Mouse (Mus musculus): Measurements from ENCODE around the gene Lap3. TPM values are rescaled to one million over a fixed set of nuclear protein-coding genes. Genes with fewer than 3 reads are reported as not detected.
A peak's percentile ranks its signal among the peaks of the same experiment; 100 is the strongest.

Lap3 gene
- total RNA-seq, 2 experiments from 2014 or later: 57.5 to 61.9 TPM

- no peak for ATAC-seq (replicated peaks; ENCODE audit: poor library complexity)
These were observed 2.3 kb downstream of the Lap3 start for GRCm38 (mm10) chr5:45495429-45495975.

- no peak for ATAC-seq (replicated peaks; ENCODE audit: poor library complexity)
These were observed 2.9 kb downstream of the Lap3 start for GRCm38 (mm10) chr5:45496042-45496441.

DNA sequence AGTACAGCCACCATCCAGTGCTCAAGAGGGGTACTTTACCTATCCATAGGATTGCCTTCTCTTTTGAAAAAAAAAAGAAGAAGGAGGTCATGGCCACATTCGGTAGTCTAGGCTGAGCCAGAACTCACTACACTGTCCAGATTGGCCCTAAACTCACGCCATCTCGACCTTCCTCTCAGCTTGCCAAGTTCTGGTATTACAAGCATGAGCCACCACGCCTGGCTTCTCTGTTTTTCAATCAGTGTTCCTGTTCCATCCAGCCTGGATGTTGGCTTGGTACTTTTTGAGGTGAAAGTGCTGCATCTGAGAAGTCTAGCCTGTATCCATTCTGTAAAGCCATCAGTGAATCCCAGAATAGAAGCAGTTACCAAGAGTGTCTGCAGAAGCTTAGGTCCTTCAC lies 3.3 kb downstream of the Lap3 start:
- no peak for ATAC-seq (replicated peaks; ENCODE audit: poor library complexity)

DNA sequence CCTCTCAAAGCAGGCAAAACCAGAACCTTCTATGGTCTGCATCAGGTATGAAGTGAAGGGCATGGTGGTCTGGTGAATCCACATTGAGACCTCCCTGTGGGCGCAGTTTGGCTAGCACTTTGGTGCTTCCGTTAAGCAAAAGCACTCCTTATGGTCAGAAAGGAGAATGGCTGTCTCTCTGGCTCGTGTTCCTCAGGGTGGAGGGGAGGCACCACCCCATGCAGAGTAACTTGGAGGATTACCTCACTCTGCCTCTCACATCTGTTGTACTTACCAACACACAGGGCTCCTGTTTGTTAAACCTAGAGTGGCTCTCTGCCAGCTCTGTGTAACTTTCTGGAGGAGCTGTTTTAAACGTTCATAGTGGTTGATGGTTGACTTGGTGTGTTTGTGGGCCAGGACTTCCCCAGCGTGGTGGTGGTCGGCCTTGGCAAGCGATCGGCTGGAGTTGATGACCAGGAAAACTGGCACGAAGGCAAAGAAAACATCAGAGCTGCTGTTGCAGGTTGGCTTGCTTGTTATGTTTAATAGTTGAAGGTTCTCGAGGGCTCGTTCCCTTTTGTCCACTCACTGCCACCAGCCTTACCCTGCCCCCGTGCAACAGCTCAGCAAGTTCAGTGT lies 3.9 kb downstream of the Lap3 start:
- no peak for ATAC-seq (replicated peaks; ENCODE audit: poor library complexity)

DNA sequence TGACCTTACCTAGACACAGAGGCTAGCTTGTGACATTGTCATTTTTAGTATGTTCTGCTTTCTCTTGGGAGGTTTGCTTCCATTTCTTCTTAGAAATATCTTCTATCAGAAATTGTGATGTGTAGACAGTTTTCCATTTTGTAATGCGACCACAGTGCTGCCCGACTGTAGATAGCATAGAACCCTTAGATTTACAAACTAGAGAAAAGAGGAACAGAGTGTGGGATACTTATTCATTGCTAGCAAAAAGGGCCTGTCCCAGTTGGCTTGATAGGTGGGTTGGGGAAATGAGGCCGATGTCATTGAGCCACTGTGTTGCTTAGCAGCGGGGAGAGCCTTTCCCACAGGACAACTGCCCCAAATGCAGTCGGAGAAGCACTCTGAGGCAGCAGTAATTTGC lies 4.4 kb downstream of the Lap3 start:
- ATAC-seq (replicated peaks; ENCODE audit: poor library complexity): no peak

GRCm38 (mm10) chr5:45510071-45510470 lies 16.9 kb downstream of the Lap3 start:
- ATAC-seq (replicated peaks; ENCODE audit: poor library complexity): no peak

- ATAC-seq (replicated peaks; ENCODE audit: poor library complexity): no peak
These were observed 19.7 kb downstream of the Lap3 start for GRCm38 (mm10) chr5:45512908-45513307.

- no peak for ATAC-seq (replicated peaks; ENCODE audit: poor library complexity)
These were observed 20.3 kb downstream of the Lap3 start for GRCm38 (mm10) chr5:45513511-45513910.

DNA sequence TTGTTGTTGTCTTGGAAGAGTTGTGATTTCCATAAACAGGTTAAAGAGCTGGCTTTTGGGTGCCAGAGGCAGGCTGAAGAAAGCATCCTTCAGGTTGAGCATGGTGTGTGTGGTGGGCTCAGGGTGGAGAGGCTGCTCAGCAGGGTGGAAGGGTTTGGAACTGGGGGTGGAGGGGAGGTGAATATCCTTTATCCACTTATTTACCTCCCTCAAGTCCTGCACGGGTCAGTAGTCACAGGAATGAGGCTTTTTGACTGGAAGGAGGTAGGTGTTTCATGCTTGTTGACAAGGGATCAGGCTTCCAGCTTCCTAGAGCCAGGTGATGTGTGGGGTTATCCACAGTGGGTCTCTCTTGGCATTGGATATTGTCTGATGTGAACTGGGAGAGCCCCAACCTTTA lies 21.4 kb downstream of the Lap3 start:
- ATAC-seq (replicated peaks; ENCODE audit: poor library complexity): no peak

DNA sequence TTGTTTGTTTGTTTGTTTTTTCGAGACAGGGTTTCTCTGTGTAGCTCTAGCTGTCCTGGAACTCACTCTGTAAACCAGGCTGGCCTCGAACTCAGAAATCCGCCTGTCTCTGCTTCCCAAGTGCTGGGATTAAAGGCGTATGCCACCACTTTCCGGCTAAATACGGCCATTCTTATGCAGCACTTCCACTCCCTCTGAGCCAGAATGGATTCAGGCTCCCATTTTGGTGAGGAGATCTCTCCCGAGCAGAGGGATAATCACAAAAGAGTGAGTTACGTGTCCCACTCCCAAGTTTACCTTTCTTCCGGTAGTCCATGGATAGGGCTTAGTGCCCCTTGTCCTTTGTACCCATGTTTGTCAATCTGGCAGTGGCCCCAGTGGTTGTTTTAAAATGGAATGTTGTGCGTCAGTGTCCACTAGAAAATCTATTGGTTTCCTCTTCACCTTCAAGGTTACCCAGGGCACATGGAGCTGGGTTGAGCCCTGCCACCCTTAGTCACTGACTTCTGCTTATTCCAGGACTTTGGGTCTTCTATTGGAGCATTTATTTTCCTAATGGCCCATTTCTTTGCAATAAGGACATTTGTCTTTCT lies 22.1 kb downstream of the Lap3 start:
- ATAC-seq (replicated peaks; ENCODE audit: poor library complexity): no peak

DNA sequence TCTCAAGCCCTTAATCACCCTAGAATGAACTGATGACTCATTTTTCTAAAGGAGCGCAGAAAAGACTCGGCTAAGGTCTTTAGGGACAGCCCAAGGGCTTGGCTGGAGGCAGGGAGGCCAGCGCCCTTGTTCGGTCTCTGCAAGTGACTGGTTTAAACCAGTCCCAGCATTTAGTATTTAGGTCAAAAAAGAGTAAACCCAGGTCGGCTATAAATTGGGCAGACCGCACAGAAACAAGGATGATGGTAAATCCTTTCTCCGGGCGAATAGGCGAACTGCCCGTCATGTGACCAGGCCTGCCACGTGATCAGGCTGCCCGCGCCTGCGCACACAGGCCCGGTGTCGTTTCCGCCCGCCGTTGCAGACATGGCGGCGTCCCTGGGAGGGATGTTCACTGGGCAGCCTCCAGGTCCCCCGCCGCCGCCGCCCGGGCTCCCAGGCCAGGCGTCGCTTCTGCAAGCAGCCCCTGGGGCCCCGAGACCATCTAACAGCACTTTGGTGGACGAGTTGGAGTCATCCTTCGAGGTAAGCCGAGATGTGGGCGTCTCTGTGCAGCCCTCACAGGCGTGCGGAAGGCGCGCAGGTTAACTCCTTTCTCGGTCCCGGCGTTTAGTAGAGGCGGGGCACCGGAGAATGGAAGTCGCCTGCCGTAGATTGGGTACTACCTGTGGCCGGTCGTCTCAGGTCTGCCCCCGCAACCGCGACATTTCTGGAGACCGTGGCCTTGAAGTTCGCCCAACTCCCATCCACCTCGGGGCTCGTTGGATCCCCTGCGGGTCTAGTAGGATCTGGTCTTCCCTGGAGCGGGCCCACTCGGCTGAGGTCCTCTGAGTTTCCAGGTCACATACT lies 27.0 kb downstream of the Lap3 start, which contains the start of gene Med28:
Gene Med28 (plus strand): TSS at position 270 of the 849 bp plus-strand sequence.
- ATAC-seq (replicated peaks; ENCODE audit: poor library complexity): peak; percentile 91

GRCm38 (mm10) chr5:45520809-45521110 lies 27.6 kb downstream of the Lap3 start:
- ATAC-seq (replicated peaks; ENCODE audit: poor library complexity): peak; percentile 22

GRCm38 (mm10) chr5:45521601-45522000 lies 28.4 kb downstream of the Lap3 start:
- no peak for ATAC-seq (replicated peaks; ENCODE audit: poor library complexity)

DNA sequence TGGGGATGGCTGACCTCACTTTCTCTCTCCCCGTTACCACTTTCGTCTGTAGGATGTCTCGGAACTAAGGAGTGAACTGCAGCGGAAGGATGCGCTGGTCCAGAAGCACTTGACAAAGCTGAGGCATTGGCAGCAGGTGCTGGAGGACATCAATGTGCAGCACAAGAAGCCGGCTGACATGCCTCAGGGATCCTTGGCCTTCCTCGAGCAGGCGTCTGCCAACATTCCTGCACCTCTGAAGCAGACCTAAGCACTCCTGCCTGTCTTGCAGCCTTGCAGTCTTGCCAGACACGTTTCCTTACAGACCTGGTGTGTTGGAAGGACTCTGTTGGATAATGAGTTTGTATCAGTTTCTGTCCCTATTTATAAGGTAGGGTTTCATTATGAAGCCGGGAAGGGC lies 31.9 kb downstream of the Lap3 start:
- no peak for ATAC-seq (replicated peaks; ENCODE audit: poor library complexity)

- peak; percentile 60 for ATAC-seq (replicated peaks; ENCODE audit: poor library complexity)
These were observed 33.2 kb downstream of the Lap3 start for GRCm38 (mm10) chr5:45526338-45526737.

- ATAC-seq (replicated peaks; ENCODE audit: poor library complexity): peak; percentile 51
These were observed 36.5 kb downstream of the Lap3 start for GRCm38 (mm10) chr5:45529696-45530095.

DNA sequence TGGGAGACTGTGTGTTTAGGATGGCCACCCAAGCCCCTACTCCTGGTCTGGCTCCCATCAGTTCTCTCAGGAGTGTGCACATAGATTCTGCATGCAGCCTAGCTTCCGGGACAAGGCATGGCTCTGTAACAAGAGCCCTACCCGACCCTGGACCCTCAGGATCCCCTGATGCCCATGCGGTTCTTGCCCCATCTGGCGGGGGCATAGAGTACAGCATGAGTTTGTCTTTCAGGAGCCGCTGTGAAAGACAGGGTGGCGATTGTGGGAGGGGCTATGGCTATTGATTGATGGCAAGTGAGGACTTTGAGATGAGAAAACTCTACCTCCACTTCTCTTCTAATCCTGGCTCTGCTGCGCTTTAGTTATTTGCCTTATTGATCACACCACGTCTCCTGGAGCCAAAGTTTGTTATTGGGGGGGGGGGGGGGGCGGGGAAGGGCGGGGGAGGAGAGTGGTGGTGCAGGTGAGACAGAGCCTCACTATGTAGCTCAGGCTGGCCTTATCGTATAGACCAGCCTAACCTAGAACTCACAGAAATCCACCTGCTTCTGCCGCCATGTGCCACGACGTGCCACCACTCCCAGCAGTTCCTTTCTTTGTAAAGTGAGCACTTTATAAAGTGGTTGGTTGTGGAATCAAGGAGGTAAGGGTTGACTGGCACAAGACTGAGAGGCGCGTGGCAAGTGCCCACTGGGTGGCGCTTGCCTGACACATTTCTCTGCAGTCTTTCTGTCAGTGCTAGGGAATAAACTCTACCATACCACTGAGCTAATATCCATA lies 41.3 kb downstream of the Lap3 start:
- ATAC-seq (replicated peaks; ENCODE audit: poor library complexity): peak; percentile 90

DNA sequence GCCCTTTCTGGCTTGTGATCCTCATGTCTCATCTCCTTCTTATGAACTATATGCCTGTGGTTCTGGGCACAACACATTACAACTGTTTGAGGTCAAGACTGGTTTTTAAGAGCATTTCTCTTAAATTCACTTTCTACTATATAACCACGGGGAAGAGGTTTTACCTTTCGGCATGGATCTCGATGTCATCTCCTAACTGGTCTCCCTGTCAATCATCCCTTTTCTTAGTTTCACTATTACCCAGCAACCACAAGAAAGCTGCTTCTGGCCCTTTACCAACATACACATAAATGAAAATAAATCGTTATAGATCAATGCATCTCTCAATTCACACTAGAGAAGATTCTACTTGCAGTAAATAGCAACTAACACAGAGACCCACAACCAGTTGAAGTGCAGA lies 42.0 kb downstream of the Lap3 start:
- ATAC-seq (replicated peaks; ENCODE audit: poor library complexity): no peak

DNA sequence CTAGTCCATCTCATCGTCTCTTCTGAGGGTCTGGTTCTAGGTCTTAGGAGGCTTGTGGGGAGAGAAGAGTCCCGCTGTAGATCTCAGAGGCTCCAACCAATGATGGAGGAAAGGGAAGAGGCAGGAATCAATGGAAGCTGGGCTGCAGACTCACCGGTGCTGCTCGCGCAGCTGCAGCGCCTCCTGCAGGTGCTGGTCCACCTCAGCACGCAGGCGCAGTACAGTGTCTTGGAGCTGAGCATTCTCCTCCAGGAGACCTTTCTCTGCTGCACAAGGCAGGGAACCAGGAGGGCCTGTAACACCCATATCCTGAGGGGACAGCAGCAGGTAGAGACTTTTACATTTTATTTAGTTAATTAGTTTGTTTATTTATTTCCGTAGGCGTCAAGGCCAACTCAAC lies 46.3 kb downstream of the Lap3 start:
- 0 out of 2 replicates have a peak, but pooled peaks have one; percentile 40 for ATAC-seq (replicated peaks; ENCODE audit: poor library complexity)

- no peak for ATAC-seq (replicated peaks; ENCODE audit: poor library complexity)
These were observed 50.2 kb downstream of the Lap3 start for GRCm38 (mm10) chr5:45543374-45543773.

- ATAC-seq (replicated peaks; ENCODE audit: poor library complexity): no peak
These were observed 56.4 kb downstream of the Lap3 start for GRCm38 (mm10) chr5:45549586-45549985.
